Mouse (Mus musculus) Patski (cell line): ENCODE results near the gene Bptf. TPM values are rescaled to one million over a fixed set of nuclear protein-coding genes. Genes with fewer than 3 reads are reported as not detected.

Source experiments
- ATAC-seq: fragments of 100-300 bp; one replicate; pipeline ENCODE4 v1.8.0; 2021
- CTCF ChIA-PET: fragments of 350-600 bp; sonication (Branson Sonifier 250); formaldehyde crosslinking; loops from one replicate; lab custom pipeline; 2022; ENCODE audit warnings: inconsistent platforms; lab: Charles Lee
- POLR2A ChIA-PET: fragments of 350-600 bp; sonication (Branson Sonifier 250); formaldehyde crosslinking; loops from one replicate; lab custom pipeline; 2022; ENCODE audit warnings: antibody characterized with exemption, inconsistent platforms; lab: Charles Lee
- DNase-seq: peaks from one replicate; pipeline ENCODE4 v3.0.0-alpha.2; 2011; ENCODE audit warnings: low read depth, low spot score
- H3K27me3 ChIP-seq: fragments of 371-371 bp; one replicate; pipeline ENCODE4 v1.5.1; 2021
- CTCF ChIP-seq: fragments of 100-300 bp; IDR thresholded peaks from one replicate; pipeline ENCODE4 v1.5.1; 2021
- in situ Hi-C: fragments of 300-500 bp; cut with MboI; formaldehyde crosslinking; loops from 3 replicates; pipeline ENCODE4 v1.11.1; 2018; ENCODE audit warnings: low pct_unique_long_range_greater_than_20kb, mixed read lengths
- polyA plus RNA-seq: library from polyadenylated mRNA; unstranded; gene quantifications from one replicate; pipeline ENCODE4 v1.2.3, GENCODE M21; 2021

The Bptf gene
- polyA plus RNA-seq, 1 experiment from 2014 or later = 47.4 TPM

- no peak for DNase-seq
- ChIA-PET CTCF (interaction anchor here (1.0 to 3.2 kb wide), 7 partner anchors 9 to 35 kb away, joined by 3 to 12 read pairs (median 3); no protein-coding TSS in a partner anchor), POLR2A (no interaction called here)
- in situ Hi-C loops = no loop called here
- H3K27me3 ChIP-seq = no peaks in the 10 kb centered on the region
- TF ChIP-seq CTCF = no peak
- no peak for ATAC-seq
These were observed 28.2 kb downstream of the Bptf start for GRCm38 (mm10) chr11:107103736-107104135.

- in situ Hi-C loops = no loop called here
- ChIA-PET POLR2A (no interaction called here), CTCF (interaction anchor here (1.0 to 3.2 kb wide), 4 partner anchors 10 to 24 kb away, joined by 3 to 12 read pairs (median 7); no protein-coding TSS in a partner anchor)
- no peak for TF ChIP-seq CTCF
- no peaks in the 10 kb centered on the region for H3K27me3 ChIP-seq
- DNase-seq (no peak), ATAC-seq (no peak)
These were observed 28.7 kb downstream of the Bptf start for GRCm38 (mm10) chr11:107103224-107103589.

- no peak for ATAC-seq
- DNase-seq = no peak
- in situ Hi-C loops = no loop called here
- H3K27me3 ChIP-seq = no peaks in the 10 kb centered on the region
- TF ChIP-seq CTCF = no peak
- CTCF ChIA-PET = interaction anchor here (0.9 to 3.2 kb wide), 4 partner anchors 10 to 55 kb away, joined by 3 to 12 read pairs (median 4); no protein-coding TSS in a partner anchor
- POLR2A ChIA-PET = no interaction called here
These were observed 29.3 kb downstream of the Bptf start for GRCm38 (mm10) chr11:107102465-107103223.

GRCm38 (mm10) chr11:107096973-107097372 is 35.0 kb downstream of the Bptf start:
- CTCF ChIA-PET = interaction anchor here (1.4 to 1.5 kb wide), 2 partner anchors 11 to 13 kb away, joined by 3 to 4 read pairs; no protein-coding TSS in a partner anchor
- DNase-seq = no peak
- no peaks in the 10 kb centered on the region for H3K27me3 ChIP-seq
- ATAC-seq = no peak
- in situ Hi-C loops = no loop called here
- POLR2A ChIA-PET = no interaction called here
- TF ChIP-seq CTCF = no peak

- DNase-seq (no peak), ATAC-seq (no peak)
- ChIA-PET CTCF (interaction anchor here (1.0 kb wide), 1 partner anchor 19 kb away, joined by 3 read pairs; no protein-coding TSS in a partner anchor), POLR2A (interaction anchor here (1.2 kb wide), 1 partner anchor 9 kb away, joined by 4 read pairs; no protein-coding TSS in a partner anchor)
- no peak for TF ChIP-seq CTCF
- no peaks in the 10 kb centered on the region for H3K27me3 ChIP-seq
- in situ Hi-C loops = no loop called here
These were observed 38.1 kb downstream of the Bptf start for GRCm38 (mm10) chr11:107093871-107094270.

GRCm38 (mm10) chr11:107092637-107093036 is 39.3 kb downstream of the Bptf start:
- H3K27me3 ChIP-seq = no peaks in the 10 kb centered on the region
- peak; percentile 24 for TF ChIP-seq CTCF
- no peak for DNase-seq
- ChIA-PET CTCF (interaction anchor here (0.8 kb wide), 1 partner anchor 15 kb away, joined by 3 read pairs; no protein-coding TSS in a partner anchor), POLR2A (no interaction called here)
- in situ Hi-C loops = no loop called here
- ATAC-seq = no peak

- no peak for DNase-seq
- POLR2A ChIA-PET = no interaction called here
- no peak for ATAC-seq
- TF ChIP-seq CTCF = no peak
- in situ Hi-C loops = no loop called here
- CTCF ChIA-PET = interaction anchor here (1.5 kb wide), 1 partner anchor 11 kb away, joined by 4 read pairs; no protein-coding TSS in a partner anchor
- H3K27me3 ChIP-seq = no peaks in the 10 kb centered on the region
These were observed 46.1 kb downstream of the Bptf start for GRCm38 (mm10) chr11:107085866-107086265.

- TF ChIP-seq CTCF = no peak
- DNase-seq (no peak), ATAC-seq (no peak)
- POLR2A ChIA-PET = no interaction called here
- H3K27me3 ChIP-seq = no peaks in the 10 kb centered on the region
- in situ Hi-C loops = no loop called here
- CTCF ChIA-PET = interaction anchor here (0.6 kb wide), 1 partner anchor 57 kb away, joined by 4 read pairs; no protein-coding TSS in a partner anchor
These were observed 48.4 kb downstream of the Bptf start for GRCm38 (mm10) chr11:107083480-107083879.

GRCm38 (mm10) chr11:107065216-107065785 is 66.6 kb downstream of the Bptf start:
- in situ Hi-C loops = no loop called here
- DNase-seq = peak; percentile 77
- H3K27me3 ChIP-seq = no peaks in the 10 kb centered on the region
- CTCF ChIA-PET = interaction anchor here (1.0 to 2.4 kb wide), 6 partner anchors 10 to 67 kb away, joined by 3 to 11 read pairs (median 4); partner anchors contain the start of gene Bptf
- TF ChIP-seq CTCF = no peak
- POLR2A ChIA-PET = interaction anchor here (1.1 kb wide), 1 partner anchor 28 kb away, joined by 3 read pairs; no protein-coding TSS in a partner anchor
- ATAC-seq = peak; percentile 92

- ChIA-PET CTCF (interaction anchor here (0.7 to 2.4 kb wide), 8 partner anchors 9 to 68 kb away, joined by 3 to 11 read pairs (median 4); partner anchors contain the start of gene Bptf), POLR2A (interaction anchor here (0.7 to 1.1 kb wide), 2 partner anchors 27 to 48 kb away, joined by 3 to 5 read pairs; no protein-coding TSS in a partner anchor)
- ATAC-seq (no peak), DNase-seq (no peak)
- in situ Hi-C loops = no loop called here
- no peak for TF ChIP-seq CTCF
- no peaks in the 10 kb centered on the region for H3K27me3 ChIP-seq
These were observed 67.3 kb downstream of the Bptf start for GRCm38 (mm10) chr11:107064590-107064989.
